Mouse (Mus musculus) forebrain, embryonic 11.5 days (tissue): ENCODE measurements around the gene Disp3. TPM values are rescaled to one million over a fixed set of nuclear protein-coding genes. Genes with fewer than 3 reads are reported as not detected.
A peak's percentile ranks its signal among the peaks of the same experiment; 100 is the strongest.

Source experiments
- ATAC-seq: fragments of 200-750 bp; cut with Nextera tagmentation; replicated peaks from 2 replicates; pipeline ENCODE4 v1.8.0; 2017; ENCODE audit warnings: moderate TSS enrichment; ENCODE audit not compliant: low FRiP score
- DNase-seq: peaks from one replicate; pipeline ENCODE4 v3.0.0-alpha.2; 2017; ENCODE audit warnings: low spot score
- H3K27ac ChIP-seq: fragments of 300-500 bp; sonication (generic); 2 replicates; pipeline ENCODE4 v1.5.1; 2014; ENCODE audit warnings: low read depth, low read length
- H3K27me3 ChIP-seq: fragments of 300-500 bp; sonication (generic); 2 replicates; pipeline ENCODE4 v1.6.1; 2014; ENCODE audit warnings: mild to moderate bottlenecking, low read length, mixed read lengths; ENCODE audit not compliant: control insufficient read depth, insufficient read depth
- H3K36me3 ChIP-seq: fragments of 300-500 bp; sonication (generic); 2 replicates; pipeline ENCODE4 v1.6.1; 2014; ENCODE audit warnings: mild to moderate bottlenecking, low read length, moderate library complexity, mixed read lengths; ENCODE audit not compliant: control insufficient read depth, insufficient read depth
- H3K4me1 ChIP-seq: fragments of 300-500 bp; sonication (generic); replicated peaks from 2 replicates; pipeline ENCODE4 v1.6.1; 2014; ENCODE audit warnings: low read length, mixed read lengths; ENCODE audit not compliant: control insufficient read depth, insufficient read depth
- H3K4me2 ChIP-seq: fragments of 300-500 bp; sonication (generic); 2 replicates; pipeline ENCODE4 v1.6.1; 2014; ENCODE audit warnings: low read depth, mild to moderate bottlenecking, low read length, moderate library complexity, mixed read lengths; ENCODE audit not compliant: severe bottlenecking
- H3K4me3 ChIP-seq: fragments of 300-500 bp; sonication (generic); 2 replicates; pipeline ENCODE4 v1.5.1; 2014; ENCODE audit warnings: low read depth, low read length
- H3K9ac ChIP-seq: fragments of 300-500 bp; sonication (generic); 2 replicates; pipeline ENCODE4 v1.6.1; 2014; ENCODE audit warnings: low read length
- H3K9me3 ChIP-seq: fragments of 300-500 bp; sonication (generic); 2 replicates; pipeline ENCODE4 v1.6.1; 2016; ENCODE audit warnings: low read length, mixed read lengths; ENCODE audit not compliant: control insufficient read depth
- WGBS: fragments of 180-500 bp; shearing (Covaris S2); extraction: QIAGEN DNeasy Blood & Tissue Kit; methylation state at CpG from one replicate; pipeline ENCODE4 v1.1.7; 2014; 5-methylcytosine and 5-hydroxymethylcytosine counted together
- polyA plus RNA-seq: library from polyadenylated mRNA; unstranded; fragments of >200 nt; fragmentation: Nextera tagmentation; extraction: Ambion mirVana; gene quantifications from 2 replicates; pipeline ENCODE4 v1.2.1, GENCODE M21; 2014

Disp3 gene
- polyA plus RNA-seq, 1 experiment from 2014 or later, result 3.0 TPM

- H3K9ac ChIP-seq, result no peak overlapping the region
- H3K4me2 ChIP-seq, result no peak overlapping the region
- H3K4me1 ChIP-seq, result peaks cover 8% of the 10 kb centered on the region; the same call in 1 of the 2 replicates
- no peaks in the 10 kb centered on the region for H3K36me3 ChIP-seq
- WGBS, result 89% methylated on average over 12 of the region's 12 CpGs
- ATAC-seq (no peak), DNase-seq (no peak)
- no peaks in the 10 kb centered on the region for H3K27me3 ChIP-seq
- no peak overlapping the region for H3K27ac ChIP-seq
- H3K4me3 ChIP-seq, result no peak overlapping the region
- H3K9me3 ChIP-seq, result no peaks in the 10 kb centered on the region
Observed at GRCm38 (mm10) chr4:148319366-148319765, 31.6 kb upstream of the Disp3 start.

DNA sequence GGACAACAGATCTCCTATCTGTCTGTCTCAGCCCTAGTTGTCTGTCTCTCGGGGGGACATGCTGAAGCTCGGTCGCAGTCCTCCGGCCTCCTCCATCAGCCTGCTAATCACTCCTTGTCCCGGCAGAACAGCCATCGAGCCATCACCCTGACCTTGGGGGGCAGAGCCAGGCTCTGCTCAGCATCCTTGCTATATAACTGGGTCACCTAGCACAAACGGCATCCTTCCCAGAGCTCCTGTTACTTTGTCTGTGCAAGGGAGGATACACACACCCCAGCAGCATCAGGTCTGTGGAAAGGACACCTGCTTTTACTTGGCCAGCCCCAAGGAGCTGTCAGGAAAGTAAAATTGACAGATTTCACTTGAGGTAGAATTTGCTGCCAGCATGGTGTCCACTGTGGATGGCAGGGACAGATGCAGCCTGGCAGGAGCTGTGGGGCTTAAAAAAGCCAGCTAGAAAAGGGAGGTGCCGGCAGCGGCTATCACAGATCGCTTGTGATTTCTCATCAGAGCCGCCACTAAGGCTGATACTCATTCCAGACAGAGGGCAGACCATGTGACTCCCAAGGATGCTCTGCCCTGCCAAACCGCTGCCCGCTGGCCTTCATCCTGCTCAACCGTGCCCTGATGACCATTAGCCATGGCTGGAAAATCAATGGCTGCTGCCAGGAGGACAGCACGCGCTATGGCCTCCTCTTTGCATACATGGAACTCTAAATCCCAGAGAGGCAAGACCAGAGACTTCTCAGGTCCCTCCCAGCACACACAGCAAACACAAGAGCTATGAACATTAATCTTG lies 27.8 kb upstream of the Disp3 start:
- H3K4me2 ChIP-seq, result no peak overlapping the region
- no peaks in the 10 kb centered on the region for H3K9me3 ChIP-seq
- 84% methylated on average over 16 of the region's 16 CpGs for WGBS
- H3K27ac ChIP-seq, result no peak overlapping the region
- ATAC-seq (no peak), DNase-seq (no peak)
- no peak overlapping the region for H3K4me3 ChIP-seq
- no peaks in the 10 kb centered on the region for H3K36me3 ChIP-seq
- no peaks in the 10 kb centered on the region for H3K4me1 ChIP-seq
- H3K27me3 ChIP-seq, result no peaks in the 10 kb centered on the region
- no peak overlapping the region for H3K9ac ChIP-seq

DNA sequence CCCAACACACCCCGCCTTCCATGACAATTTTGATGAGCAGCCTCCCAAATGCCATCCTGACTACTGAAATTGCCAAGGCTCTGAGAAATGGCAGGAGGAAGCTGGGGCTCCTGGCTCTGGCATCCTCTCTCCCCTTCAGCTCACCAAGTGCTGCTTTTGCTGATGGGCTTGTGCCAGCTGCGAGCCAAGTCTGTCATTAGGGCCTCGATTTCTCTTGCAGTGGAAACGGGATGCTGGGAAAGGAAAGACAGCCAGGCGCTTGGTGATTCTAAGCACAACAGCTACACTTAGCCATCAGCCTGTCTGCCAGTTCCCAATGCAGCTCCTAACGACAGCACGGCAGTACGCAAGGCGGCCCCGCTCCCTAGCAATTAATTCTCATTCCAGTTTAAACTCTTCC lies 26.6 kb upstream of the Disp3 start:
- H3K9ac ChIP-seq, result no peak overlapping the region
- DNase-seq (no peak), ATAC-seq (no peak)
- 76% methylated on average over 10 of the region's 10 CpGs for WGBS
- no peaks in the 10 kb centered on the region for H3K4me1 ChIP-seq
- no peaks in the 10 kb centered on the region for H3K9me3 ChIP-seq
- H3K4me2 ChIP-seq, result no peak overlapping the region
- no peaks in the 10 kb centered on the region for H3K27me3 ChIP-seq
- no peak overlapping the region for H3K4me3 ChIP-seq
- H3K27ac ChIP-seq, result no peak overlapping the region
- no peaks in the 10 kb centered on the region for H3K36me3 ChIP-seq

GRCm38 (mm10) chr4:148313601-148314000 lies 25.8 kb upstream of the Disp3 start:
- no peak overlapping the region for H3K27ac ChIP-seq
- no peaks in the 10 kb centered on the region for H3K9me3 ChIP-seq
- no peak for ATAC-seq
- H3K4me2 ChIP-seq, result no peak overlapping the region
- H3K4me1 ChIP-seq, result no peaks in the 10 kb centered on the region
- no peaks in the 10 kb centered on the region for H3K27me3 ChIP-seq
- whole genome bisulfite sequencing, result 38% methylated on average over 8 of the region's 8 CpGs
- H3K4me3 ChIP-seq, result no peak overlapping the region
- H3K36me3 ChIP-seq, result no peaks in the 10 kb centered on the region
- no peak for DNase-seq
- no peak overlapping the region for H3K9ac ChIP-seq

DNA sequence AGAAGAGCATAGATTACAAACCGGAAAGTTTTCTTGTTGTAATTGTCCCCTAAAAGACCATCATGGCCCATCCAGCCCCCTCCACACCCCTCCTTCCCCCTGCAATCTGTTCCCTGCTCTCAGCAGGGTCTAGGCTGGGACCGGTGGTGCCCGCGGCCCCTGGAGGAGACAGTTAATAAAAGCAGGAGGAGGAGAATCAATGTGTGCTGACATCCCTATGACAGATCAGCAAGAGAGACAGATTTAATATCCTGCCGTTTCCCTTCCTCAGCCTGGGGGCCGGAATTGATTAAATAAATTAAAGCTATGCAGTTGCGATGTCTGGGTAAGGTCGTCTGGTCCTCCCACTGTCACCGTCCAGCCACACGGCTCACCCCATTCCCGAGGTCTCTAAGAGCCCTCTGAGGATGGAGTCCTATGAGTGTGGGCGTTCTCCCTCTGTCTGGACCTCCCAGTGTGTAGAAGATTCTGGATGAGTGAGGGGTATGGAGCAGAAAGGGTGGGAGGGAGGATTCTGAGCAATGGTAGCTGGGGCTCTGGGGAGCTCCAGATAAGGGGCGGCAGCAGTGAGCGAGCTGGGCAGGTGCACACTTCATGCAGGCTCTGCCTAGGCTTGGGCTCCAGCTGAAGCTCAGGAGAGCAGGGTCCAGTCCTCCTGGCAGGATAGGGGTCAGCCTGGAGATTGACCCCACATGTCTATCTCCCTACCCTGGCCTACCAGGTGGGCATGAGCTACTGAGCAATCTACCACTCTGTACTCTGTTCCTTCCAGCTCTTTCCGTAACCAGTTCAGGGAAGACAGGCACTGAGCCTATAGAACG lies 24.7 kb upstream of the Disp3 start:
- WGBS, result 71% methylated on average over 16 of the region's 16 CpGs
- ATAC-seq (peak; percentile 39; the same call in 1 of the 2 replicates), DNase-seq (no peak)
- H3K9ac ChIP-seq, result no peak overlapping the region; the same call in 1 of the 2 replicates
- H3K4me1 ChIP-seq, result no peaks in the 10 kb centered on the region
- no peaks in the 10 kb centered on the region for H3K9me3 ChIP-seq
- H3K27ac ChIP-seq, result no peak overlapping the region
- H3K4me3 ChIP-seq, result no peak overlapping the region
- no peaks in the 10 kb centered on the region for H3K27me3 ChIP-seq
- H3K36me3 ChIP-seq, result no peaks in the 10 kb centered on the region
- H3K4me2 ChIP-seq, result no peak overlapping the region

DNA sequence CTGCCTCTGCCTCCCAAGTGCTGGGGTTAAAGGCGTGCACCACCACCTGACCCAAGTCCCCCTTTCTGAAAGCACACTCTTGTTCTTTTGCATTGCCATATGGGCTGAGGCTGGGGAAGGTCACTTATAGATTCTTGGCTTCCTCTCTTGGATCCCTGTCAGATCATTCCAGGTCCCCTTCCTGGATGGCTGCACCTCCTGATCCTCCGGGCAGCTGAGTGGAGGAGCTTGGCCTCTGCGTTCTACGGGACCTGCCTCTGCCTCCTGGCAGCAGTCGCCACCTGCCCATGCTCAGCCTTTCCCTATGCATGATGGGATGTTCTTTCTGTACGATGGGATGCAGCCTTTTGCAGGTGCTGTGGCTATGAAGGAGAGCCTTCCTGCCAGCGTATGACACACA lies 23.1 kb upstream of the Disp3 start:
- 88% methylated on average over 7 of the region's 7 CpGs for WGBS
- peaks cover 10% of the 10 kb centered on the region for H3K4me1 ChIP-seq
- H3K9me3 ChIP-seq, result no peaks in the 10 kb centered on the region
- ATAC-seq, result no peak
- no peaks in the 10 kb centered on the region for H3K27me3 ChIP-seq
- no peak overlapping the region for H3K4me2 ChIP-seq
- no peak overlapping the region for H3K9ac ChIP-seq
- DNase-seq, result no peak
- H3K36me3 ChIP-seq, result no peaks in the 10 kb centered on the region
- H3K4me3 ChIP-seq, result no peak overlapping the region
- no peak overlapping the region for H3K27ac ChIP-seq

GRCm38 (mm10) chr4:148310126-148310525 lies 22.4 kb upstream of the Disp3 start:
- no peak overlapping the region for H3K27ac ChIP-seq
- no peak overlapping the region for H3K4me3 ChIP-seq
- no peaks in the 10 kb centered on the region for H3K36me3 ChIP-seq
- no peak overlapping the region for H3K9ac ChIP-seq
- H3K9me3 ChIP-seq, result no peaks in the 10 kb centered on the region
- DNase-seq (no peak), ATAC-seq (no peak)
- no peak overlapping the region for H3K4me2 ChIP-seq
- WGBS, result 79% methylated on average over 4 of the region's 4 CpGs
- no peaks in the 10 kb centered on the region for H3K27me3 ChIP-seq
- peaks cover 10% of the 10 kb centered on the region for H3K4me1 ChIP-seq

- no peaks in the 10 kb centered on the region for H3K9me3 ChIP-seq
- no peak overlapping the region for H3K27ac ChIP-seq
- ATAC-seq (peak; percentile 47), DNase-seq (peak; percentile 59)
- 15% methylated on average over 16 of the region's 16 CpGs for WGBS
- H3K4me1 ChIP-seq, result peaks cover 10% of the 10 kb centered on the region
- no peak overlapping the region for H3K4me3 ChIP-seq
- no peak overlapping the region for H3K4me2 ChIP-seq
- H3K27me3 ChIP-seq, result no peaks in the 10 kb centered on the region
- H3K9ac ChIP-seq, result peak overlapping the region; percentile 29
- H3K36me3 ChIP-seq, result no peaks in the 10 kb centered on the region
Observed at GRCm38 (mm10) chr4:148306406-148307083, 18.8 kb upstream of the Disp3 start.
